Mouse (Mus musculus): ENCODE measurements around the gene Sgcg.

GRCm38 (mm10) chr14:61230179-61230578, 28.1 kb downstream of the Sgcg start:
- no peak for TF ChIP-seq CTCF (IDR thresholded peaks at IDR 0.05; ENCODE audit: insufficient read depth, low read length)
- no peak for TF ChIP-seq POLR2A (IDR thresholded peaks at IDR 0.05; ENCODE audit: borderline replicate concordance, extremely low read depth, low read depth, low read length)
